Mouse (Mus musculus) R1 (cell line): Measurements from ENCODE around the gene Capns2.

Experiments
- DNase-seq: peaks from one replicate; pipeline ENCODE4 v3.0.0-alpha.2; 2018; ENCODE audit warnings: low read depth, low spot score

The Capns2 gene

GRCm38 (mm10) chr8:92901107-92901506, at the start of gene Capns2:
Capns2 (plus strand) TSS chr8:92901407.
- DNase-seq = no peak

- DNase-seq = no peak
Observed at GRCm38 (mm10) chr8:92853188-92853983, 47.8 kb upstream of the Capns2 start.

DNA sequence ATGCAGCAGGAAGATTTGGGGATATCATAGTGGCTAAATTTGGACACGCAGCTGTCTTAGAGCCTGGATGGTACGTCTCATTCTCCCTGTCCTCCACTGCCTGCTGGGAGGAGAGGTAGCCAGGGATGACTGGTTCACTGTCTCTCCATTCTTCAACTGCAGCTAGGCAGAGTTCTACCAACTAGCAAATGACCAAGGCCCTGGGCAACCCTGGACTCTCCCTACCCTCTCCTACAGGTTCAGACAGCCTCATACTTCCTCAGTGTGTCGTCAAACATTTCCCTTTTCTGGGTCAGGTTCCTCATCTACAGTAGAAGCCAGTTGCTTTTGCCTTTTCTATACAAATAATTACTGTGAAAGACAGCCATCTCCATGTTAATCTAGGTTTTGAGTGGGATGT, 46.5 kb upstream of the Capns2 start:
- DNase-seq = no peak

DNA sequence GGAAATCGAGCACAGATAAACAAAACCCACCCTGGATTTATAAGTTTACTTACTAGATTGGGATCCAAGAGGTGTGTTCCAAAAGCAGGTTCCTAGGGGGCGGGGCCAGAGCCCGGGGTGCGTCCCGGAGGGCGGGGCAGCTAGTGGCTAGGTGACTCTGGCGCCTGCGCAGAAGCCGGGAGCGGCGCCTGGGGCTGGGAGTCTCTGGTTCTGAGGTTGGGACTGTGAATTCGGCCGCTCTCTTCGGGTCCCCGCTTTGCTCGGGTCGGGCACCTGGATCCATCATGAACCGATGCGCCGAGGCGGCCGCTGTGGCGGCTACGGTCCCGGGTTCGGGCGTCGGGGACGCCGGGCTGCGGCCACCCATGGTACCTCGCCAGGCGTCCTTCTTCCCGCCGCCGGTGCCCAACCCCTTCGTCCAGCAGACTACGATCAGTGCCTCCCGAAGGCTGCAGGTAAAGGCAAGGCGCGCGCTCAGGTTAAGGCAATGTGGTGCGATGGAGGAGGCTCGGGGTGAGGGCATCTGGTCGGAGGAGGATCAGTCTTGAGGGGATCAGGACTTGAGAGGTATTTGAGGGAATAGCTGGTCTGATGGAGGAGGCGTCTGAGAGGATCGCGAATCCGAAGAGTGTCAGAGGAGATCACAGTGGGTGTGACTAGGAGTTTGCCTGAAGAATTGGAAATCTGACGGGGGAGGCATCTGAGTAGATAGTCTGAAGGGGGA, 45.9 kb upstream of the Capns2 start, which contains the start of gene Lpcat2:
Gene Lpcat2 (plus strand): TSS at position 169 of the 724 bp plus-strand sequence.
- peak; percentile 89 for DNase-seq

- DNase-seq = no peak
Observed at GRCm38 (mm10) chr8:92856273-92856986, 44.8 kb upstream of the Capns2 start.

DNA sequence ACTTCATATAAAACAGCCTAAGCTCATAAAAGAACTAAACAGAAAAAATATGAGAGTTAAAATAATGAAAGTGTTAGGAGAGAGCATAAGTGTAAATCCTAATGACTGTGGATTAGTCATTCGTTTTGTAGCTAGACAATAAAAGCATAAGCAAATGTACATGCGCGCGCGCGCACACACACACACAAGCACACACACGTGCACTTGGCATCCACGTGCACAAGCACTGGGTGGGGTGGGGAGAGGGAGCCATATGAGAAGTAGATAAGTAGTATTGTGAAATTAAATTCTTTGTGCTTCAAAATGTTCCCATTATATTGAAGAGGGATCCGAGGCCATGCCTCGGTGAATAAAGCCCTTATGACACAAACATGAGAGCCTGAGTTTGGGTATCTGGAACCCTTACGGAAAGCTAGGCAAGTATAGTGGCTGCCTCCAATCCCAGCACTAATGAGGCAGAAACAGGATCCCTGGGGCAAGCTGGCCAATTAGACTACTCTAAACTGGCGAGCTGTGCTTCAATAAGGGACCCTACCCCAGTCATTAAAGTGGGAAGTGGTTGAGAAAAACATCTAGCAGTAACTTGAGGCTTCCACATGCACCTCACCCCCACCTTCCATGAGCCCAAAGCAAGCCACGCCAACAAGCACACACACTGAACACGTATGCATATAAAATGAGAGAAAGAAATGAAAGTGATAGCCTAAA, 42.6 kb upstream of the Capns2 start:
- no peak for DNase-seq

DNA sequence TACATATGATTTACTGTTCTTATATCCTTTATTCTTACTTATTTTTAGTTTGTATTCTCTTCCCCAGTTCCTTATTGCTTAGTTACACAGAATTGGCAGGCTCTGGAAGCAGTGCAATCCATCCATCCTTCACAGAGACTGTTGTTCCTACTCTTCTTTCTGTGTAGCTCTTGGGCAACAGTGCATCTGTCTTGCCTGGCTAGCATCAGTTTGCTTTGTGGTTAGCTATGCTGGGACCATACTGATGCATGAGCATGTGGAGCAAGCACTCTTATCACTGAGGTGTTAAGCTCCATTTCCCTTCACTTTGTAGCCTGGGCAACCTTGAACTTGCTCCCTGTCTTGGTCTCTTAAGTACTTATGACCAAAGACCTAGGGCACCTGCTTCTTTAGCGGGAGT, 39.2 kb upstream of the Capns2 start:
- DNase-seq = no peak

GRCm38 (mm10) chr8:92870281-92870680, 30.9 kb upstream of the Capns2 start:
- no peak for DNase-seq

GRCm38 (mm10) chr8:92872063-92872759, 29.0 kb upstream of the Capns2 start:
- no peak for DNase-seq

DNA sequence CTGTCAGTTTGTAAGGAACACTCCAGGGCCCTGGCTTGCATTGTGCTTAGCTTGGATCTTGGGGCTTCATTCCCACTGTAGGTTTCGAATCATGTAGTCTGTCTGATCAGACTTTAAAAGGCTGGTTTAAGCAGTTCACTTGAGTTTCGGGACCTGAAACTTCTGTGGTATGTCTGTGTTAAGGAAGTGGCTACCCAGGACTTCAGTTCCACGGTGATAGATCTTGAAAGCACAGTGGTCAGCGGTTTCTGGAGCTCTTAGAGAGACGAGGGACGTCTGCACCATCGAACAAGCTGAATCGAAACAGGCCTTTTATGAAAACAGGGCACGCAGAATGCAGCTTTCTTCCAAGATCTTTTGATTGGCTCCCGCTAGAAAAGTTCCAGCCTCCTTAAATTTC, 25.4 kb upstream of the Capns2 start:
- no peak for DNase-seq

GRCm38 (mm10) chr8:92881247-92881646, 20.0 kb upstream of the Capns2 start:
- DNase-seq = no peak

- DNase-seq = no peak
Observed at GRCm38 (mm10) chr8:92883771-92884170, 17.4 kb upstream of the Capns2 start.

- DNase-seq = peak; percentile 22
Observed at GRCm38 (mm10) chr8:92892216-92892615, 9.0 kb upstream of the Capns2 start.

GRCm38 (mm10) chr8:92893870-92894269, 7.3 kb upstream of the Capns2 start:
- no peak for DNase-seq

DNA sequence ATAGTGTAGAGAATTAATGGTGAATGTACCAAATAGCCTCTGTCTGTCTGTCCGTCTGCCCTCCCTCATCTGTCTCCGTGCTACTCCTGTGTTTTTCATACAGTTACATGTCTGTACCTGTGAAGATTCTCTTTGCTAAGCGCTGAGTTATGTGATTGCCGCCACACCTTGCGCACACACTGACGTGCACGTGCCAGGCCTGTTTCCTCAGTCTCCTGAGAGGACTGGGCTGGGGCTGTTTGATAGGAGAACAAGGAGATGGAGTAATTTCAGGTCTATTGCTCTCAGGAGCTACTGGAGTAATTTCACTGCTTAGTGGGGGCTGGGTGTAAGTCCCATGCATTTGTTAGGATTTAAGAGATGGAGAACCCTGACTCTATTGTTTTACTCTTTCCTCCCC, 6.2 kb upstream of the Capns2 start:
- no peak for DNase-seq

- peak; percentile 37 for DNase-seq
Observed at GRCm38 (mm10) chr8:92896056-92896455, 5.2 kb upstream of the Capns2 start.

DNA sequence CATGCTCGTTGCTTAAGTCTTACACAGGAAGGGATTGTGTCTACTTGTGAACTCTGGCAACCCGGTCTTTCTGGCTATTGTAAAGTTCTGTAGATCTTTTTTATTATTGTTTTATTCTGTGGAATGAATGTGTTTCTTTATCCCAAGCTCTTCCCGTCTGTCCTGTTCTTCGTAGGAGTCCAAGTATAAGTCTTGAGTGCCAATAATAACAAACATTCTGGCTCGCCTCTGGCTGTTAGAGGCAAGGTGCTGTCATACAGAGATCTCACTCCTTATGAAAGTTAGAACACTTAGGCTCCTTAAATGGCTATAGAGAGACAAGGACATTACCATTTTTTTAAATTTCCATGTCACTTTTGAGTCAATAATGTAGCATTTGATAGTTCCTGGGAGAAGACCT, 4.6 kb upstream of the Capns2 start:
- no peak for DNase-seq

DNA sequence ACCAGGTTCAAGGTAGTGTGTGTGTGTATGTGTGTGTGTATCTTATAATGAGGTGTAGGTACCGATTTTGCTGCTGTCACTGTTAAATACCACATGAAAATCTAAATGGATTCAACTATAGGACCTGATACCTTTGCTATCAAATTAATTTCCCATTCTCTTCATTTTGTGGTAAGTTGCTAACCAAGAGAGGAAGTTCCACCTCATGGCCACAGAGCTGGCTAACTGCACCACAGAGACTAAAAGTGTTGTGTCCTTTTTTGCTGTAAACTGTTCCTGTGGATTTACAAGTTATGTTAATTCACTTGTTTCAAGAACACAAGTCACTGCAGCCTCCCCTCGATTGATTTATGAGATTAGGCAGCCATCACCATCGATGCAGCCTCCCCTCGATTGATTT, 3.4 kb upstream of the Capns2 start:
- DNase-seq = no peak

GRCm38 (mm10) chr8:92899590-92899989, 1.6 kb upstream of the Capns2 start:
- DNase-seq = peak; percentile 23

GRCm38 (mm10) chr8:92902981-92903380, 1.8 kb downstream of the Capns2 start:
- no peak for DNase-seq

GRCm38 (mm10) chr8:92903488-92904135, 2.4 kb downstream of the Capns2 start:
- DNase-seq = no peak
